Mouse (Mus musculus) hindbrain, embryonic 12.5 days (tissue): ENCODE measurements at regions not wholly inside any gene's neighbourhood (a gene's known extent, or its start where the extent isn't known, plus 50 kb on each side); places are given as distances from the start of the nearest gene placed in this dataset.

Experiments used
- ATAC-seq: fragments of 200-750 bp; cut with Nextera tagmentation; 2 replicates; pipeline ENCODE4 v1.8.0; 2017; ENCODE audit warnings: moderate TSS enrichment; ENCODE audit not compliant: low FRiP score
- H3K27ac ChIP-seq: fragments of 300-500 bp; sonication (generic); 2 replicates; pipeline ENCODE4 v1.5.1; 2016; ENCODE audit warnings: mild to moderate bottlenecking
- H3K27me3 ChIP-seq: fragments of 300-500 bp; sonication (generic); 2 replicates; pipeline ENCODE4 v1.6.1; 2016; ENCODE audit warnings: mild to moderate bottlenecking
- H3K36me3 ChIP-seq: fragments of 300-500 bp; sonication (generic); 2 replicates; pipeline ENCODE4 v1.6.1; 2016; ENCODE audit warnings: mild to moderate bottlenecking
- H3K4me1 ChIP-seq: fragments of 300-500 bp; sonication (generic); 2 replicates; pipeline ENCODE4 v1.6.1; 2016
- H3K4me2 ChIP-seq: fragments of 300-500 bp; sonication (generic); replicated peaks from 2 replicates; pipeline ENCODE4 v1.6.1; 2016; ENCODE audit warnings: mild to moderate bottlenecking
- H3K4me3 ChIP-seq: fragments of 300-500 bp; sonication (generic); 2 replicates; pipeline ENCODE4 v1.5.1; 2016; ENCODE audit warnings: mild to moderate bottlenecking
- H3K9ac ChIP-seq: fragments of 300-500 bp; sonication (generic); 2 replicates; pipeline ENCODE4 v1.6.1; 2016; ENCODE audit warnings: mild to moderate bottlenecking, moderate library complexity
- H3K9me3 ChIP-seq: fragments of 300-500 bp; sonication (generic); replicated peaks from 2 replicates; pipeline ENCODE4 v1.6.1; 2016; ENCODE audit warnings: mild to moderate bottlenecking
- WGBS: fragments of 180-500 bp; shearing (Covaris S2); methylation state at CpG from one replicate; pipeline ENCODE4 v1.1.7; 2016; 5-methylcytosine and 5-hydroxymethylcytosine counted together

- Histone ChIP-seq H3K36me3 (no peaks in the 10 kb centered on the region), H3K4me2 (peak overlapping the region; percentile 66), H3K4me1 (no peaks in the 10 kb centered on the region), H3K9me3 (no peaks in the 10 kb centered on the region), H3K27me3 (peaks cover 13% of the 10 kb centered on the region), H3K9ac (no peak overlapping the region), H3K4me3 (peak overlapping the region; percentile 36), H3K27ac (no peak overlapping the region)
- 20% methylated on average over 33 of the region's 42 CpGs for whole genome bisulfite sequencing
- peak; percentile 47; the same call in 1 of the 2 replicates for ATAC-seq
Observed at GRCm38 (mm10) chrX:53976273-53977135, 179.0 kb upstream of the Xlr start.

- Histone ChIP-seq H3K4me3 (peak overlapping the region; percentile 36), H3K9me3 (no peaks in the 10 kb centered on the region), H3K4me2 (peak overlapping the region; percentile 66), H3K4me1 (no peaks in the 10 kb centered on the region), H3K9ac (no peak overlapping the region), H3K27me3 (peaks cover 13% of the 10 kb centered on the region), H3K27ac (no peak overlapping the region), H3K36me3 (no peaks in the 10 kb centered on the region)
- WGBS, result 17% methylated on average over 27 of the region's 28 CpGs
- ATAC-seq, result peak; percentile 40; the same call in 1 of the 2 replicates
Observed at GRCm38 (mm10) chrX:53975545-53976272, 178.2 kb upstream of the Xlr start.

- H3K4me2 ChIP-seq, result peak overlapping the region; percentile 66
- ATAC-seq, result peak; percentile 67
- 25% methylated on average over 47 of the region's 52 CpGs for WGBS
- H3K36me3 ChIP-seq, result no peaks in the 10 kb centered on the region
- H3K9me3 ChIP-seq, result no peaks in the 10 kb centered on the region
- no peaks in the 10 kb centered on the region for H3K4me1 ChIP-seq
- peaks cover 13% of the 10 kb centered on the region for H3K27me3 ChIP-seq
- no peak overlapping the region for H3K9ac ChIP-seq
- H3K27ac ChIP-seq, result no peak overlapping the region
- peak overlapping the region; percentile 36 for H3K4me3 ChIP-seq
Observed at GRCm38 (mm10) chrX:53974732-53975544, 177.4 kb upstream of the Xlr start.
